Mouse (Mus musculus): ENCODE measurements at regions not wholly inside any gene's neighbourhood (a gene's known extent, or its start where the extent isn't known, plus 50 kb on each side); places are given as distances from the start of the nearest gene placed in this dataset.

DNA sequence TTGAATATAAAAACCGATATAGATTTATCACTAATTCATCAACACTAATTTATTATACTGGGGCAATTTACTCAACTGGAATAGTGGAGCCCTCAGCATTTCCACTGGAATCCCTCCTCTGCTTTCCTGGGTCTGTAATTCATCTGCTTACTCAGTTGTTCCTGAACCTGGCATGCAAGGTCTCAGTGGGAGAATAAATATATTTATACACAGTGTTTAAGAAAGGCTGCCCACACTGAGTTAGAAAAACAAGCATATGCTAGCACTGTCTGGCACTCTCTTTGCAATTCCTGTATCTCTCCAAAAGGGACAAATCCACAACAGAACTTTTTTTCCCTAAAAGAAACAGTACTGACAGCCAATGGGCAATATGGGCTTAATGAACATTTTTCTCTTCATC, 100.1 kb upstream of the Gm10192 start:
- TF ChIP-seq POLR2A (IDR thresholded peaks at IDR 0.05; ENCODE audit: borderline replicate concordance, extremely low read depth, insufficient read depth, insufficient read length), result no peak
- H3K27ac ChIP-seq (replicated peaks; ENCODE audit: low read depth, low read length), result no peak overlapping the region
- no peaks in the 10 kb centered on the region for H3K27me3 ChIP-seq (ENCODE audit: control insufficient read depth, insufficient read depth, low read length)
- ATAC-seq (ENCODE audit: low FRiP score, low read depth) (no peak), DNase-seq (ENCODE audit: low spot score) (no peak)
- WGBS, result 96% methylated on average over 1 of the region's 1 CpGs
- H3K4me2 ChIP-seq (replicated peaks; ENCODE audit: low read depth, low read length, severe bottlenecking), result no peak overlapping the region
- H3K4me3 ChIP-seq (replicated peaks; ENCODE audit: low read length), result no peak overlapping the region
- no peaks in the 10 kb centered on the region for H3K36me3 ChIP-seq (ENCODE audit: control insufficient read depth, insufficient read depth, low read length)
- no peak overlapping the region for H3K9ac ChIP-seq (ENCODE audit: low read depth, low read length, severe bottlenecking)
- no peaks in the 10 kb centered on the region for H3K9me3 ChIP-seq (ENCODE audit: control insufficient read depth, low read length)
- H3K4me1 ChIP-seq (ENCODE audit: control insufficient read depth, insufficient read depth, low read length), result peaks cover 9% of the 10 kb centered on the region; the same call in 1 of the 2 replicates

DNA sequence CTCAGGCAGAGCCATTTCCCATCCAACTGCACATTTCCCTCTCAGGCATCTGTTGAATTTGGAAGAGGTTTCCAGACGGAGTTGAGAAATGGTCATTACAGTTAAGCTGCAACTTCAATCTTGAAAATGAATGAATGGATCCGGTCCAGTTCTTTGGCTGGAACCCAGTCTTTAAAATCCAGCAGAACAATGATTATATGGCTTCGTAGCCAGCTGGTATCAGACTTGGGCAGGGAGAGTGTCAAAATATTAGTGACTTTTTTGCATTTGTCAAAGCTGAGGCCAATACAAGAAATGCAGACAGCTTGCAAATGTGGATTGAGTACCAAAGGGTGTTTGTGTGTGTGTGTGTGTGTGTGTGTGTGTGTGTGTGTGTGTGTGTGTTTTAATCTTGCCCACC, 99.7 kb upstream of the Gm10192 start:
- peak; percentile 56 for DNase-seq (ENCODE audit: low spot score)
- no peak overlapping the region for H3K27ac ChIP-seq (replicated peaks; ENCODE audit: low read depth, low read length)
- 50% methylated on average over 3 of the region's 3 CpGs for WGBS

DNA sequence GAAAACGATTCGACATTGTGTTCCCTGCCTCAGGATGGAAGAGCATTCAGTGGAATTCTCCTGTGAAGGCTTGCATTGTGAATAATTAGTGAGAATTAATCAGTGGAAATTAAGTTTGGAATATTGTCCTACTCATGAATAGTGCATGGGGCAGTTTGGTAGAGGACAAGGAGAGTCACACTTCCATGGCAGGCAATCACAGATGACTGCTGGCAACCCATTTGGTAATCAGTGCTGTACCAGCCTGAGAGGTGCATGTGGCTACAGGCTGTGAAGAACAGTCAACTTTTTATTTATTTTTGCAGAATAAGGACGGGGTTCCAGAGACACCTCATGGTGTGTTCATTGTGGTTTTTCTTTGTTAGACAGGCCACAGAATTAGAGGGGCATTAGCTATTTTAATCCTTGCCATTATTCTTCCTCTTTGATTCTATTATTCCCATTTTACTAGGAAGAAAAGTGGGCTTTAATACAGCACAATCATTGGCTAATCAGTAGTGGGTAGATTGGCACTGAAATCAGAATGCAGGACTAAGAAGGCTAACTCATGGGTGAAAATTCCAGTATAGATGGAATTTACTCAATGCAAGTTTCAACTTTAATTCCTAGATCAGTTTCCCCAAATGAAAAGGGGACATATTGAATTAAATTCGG, 98.3 kb upstream of the Gm10192 start:
- TF ChIP-seq POLR2A (IDR thresholded peaks at IDR 0.05; ENCODE audit: borderline replicate concordance, extremely low read depth, insufficient read depth, insufficient read length), result no peak
- DNase-seq (ENCODE audit: low spot score) (no peak), ATAC-seq (ENCODE audit: low FRiP score, low read depth) (no peak)
- no peaks in the 10 kb centered on the region for H3K27me3 ChIP-seq (ENCODE audit: control insufficient read depth, insufficient read depth, low read length)
- no peaks in the 10 kb centered on the region for H3K9me3 ChIP-seq (ENCODE audit: control insufficient read depth, low read length)
- no peak overlapping the region for H3K4me2 ChIP-seq (replicated peaks; ENCODE audit: low read depth, low read length, severe bottlenecking)
- H3K4me3 ChIP-seq (replicated peaks; ENCODE audit: low read length), result no peak overlapping the region
- 82% methylated on average over 4 of the region's 4 CpGs for WGBS
- no peaks in the 10 kb centered on the region for H3K36me3 ChIP-seq (ENCODE audit: control insufficient read depth, insufficient read depth, low read length)
- H3K9ac ChIP-seq (ENCODE audit: low read depth, low read length, severe bottlenecking), result no peak overlapping the region
- H3K27ac ChIP-seq (replicated peaks; ENCODE audit: low read depth, low read length), result no peak overlapping the region
- peaks cover 9% of the 10 kb centered on the region; the same call in 1 of the 2 replicates for H3K4me1 ChIP-seq (ENCODE audit: control insufficient read depth, insufficient read depth, low read length)

More for the DNA sequence above, 99.7 kb upstream of the Gm10192 start:
- TF ChIP-seq POLR2A (IDR thresholded peaks at IDR 0.05; ENCODE audit: borderline replicate concordance, extremely low read depth, insufficient read depth, insufficient read length), result no peak
- Histone ChIP-seq H3K4me3 (replicated peaks; ENCODE audit: low read length) (no peak overlapping the region), H3K4me1 (ENCODE audit: control insufficient read depth, insufficient read depth, low read length) (peaks cover 9% of the 10 kb centered on the region; the same call in 1 of the 2 replicates), H3K27me3 (ENCODE audit: control insufficient read depth, insufficient read depth, low read length) (no peaks in the 10 kb centered on the region), H3K9ac (ENCODE audit: low read depth, low read length, severe bottlenecking) (no peak overlapping the region), H3K4me2 (replicated peaks; ENCODE audit: low read depth, low read length, severe bottlenecking) (no peak overlapping the region), H3K36me3 (ENCODE audit: control insufficient read depth, insufficient read depth, low read length) (no peaks in the 10 kb centered on the region), H3K9me3 (ENCODE audit: control insufficient read depth, low read length) (no peaks in the 10 kb centered on the region)
- no peak for ATAC-seq (ENCODE audit: low FRiP score, low read depth)

DNA sequence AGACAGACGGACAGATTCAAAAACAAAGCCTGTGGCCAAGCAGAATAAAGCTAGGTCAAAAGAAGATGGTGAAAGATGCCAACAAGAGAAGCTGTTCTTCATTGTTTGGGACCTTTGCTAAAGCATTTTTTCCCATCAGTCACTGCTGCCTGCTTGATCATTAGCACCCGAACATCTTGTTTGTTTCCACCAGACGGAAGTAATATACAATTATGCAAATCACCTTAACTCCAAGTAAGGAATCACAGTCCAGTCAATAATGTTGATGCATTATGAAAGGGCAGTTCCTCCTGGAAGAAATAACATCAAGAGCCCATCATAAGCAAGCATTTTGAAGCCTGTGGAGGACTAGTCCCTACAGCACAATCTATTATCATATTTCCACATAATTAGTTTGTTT, 97.7 kb upstream of the Gm10192 start:
- no peak overlapping the region for H3K9ac ChIP-seq (ENCODE audit: low read depth, low read length, severe bottlenecking)
- DNase-seq (ENCODE audit: low spot score), result no peak
- 74% methylated on average over 3 of the region's 3 CpGs for WGBS
- H3K4me1 ChIP-seq (ENCODE audit: control insufficient read depth, insufficient read depth, low read length), result peaks cover 9% of the 10 kb centered on the region; the same call in 1 of the 2 replicates
- no peak for TF ChIP-seq POLR2A (IDR thresholded peaks at IDR 0.05; ENCODE audit: borderline replicate concordance, extremely low read depth, insufficient read depth, insufficient read length)
- H3K4me2 ChIP-seq (replicated peaks; ENCODE audit: low read depth, low read length, severe bottlenecking), result no peak overlapping the region
- H3K4me3 ChIP-seq (replicated peaks; ENCODE audit: low read length), result no peak overlapping the region
- no peak for ATAC-seq (ENCODE audit: low FRiP score, low read depth)
- no peaks in the 10 kb centered on the region for H3K9me3 ChIP-seq (ENCODE audit: control insufficient read depth, low read length)
- H3K27ac ChIP-seq (replicated peaks; ENCODE audit: low read depth, low read length), result no peak overlapping the region
- no peaks in the 10 kb centered on the region for H3K27me3 ChIP-seq (ENCODE audit: control insufficient read depth, insufficient read depth, low read length)
- no peaks in the 10 kb centered on the region for H3K36me3 ChIP-seq (ENCODE audit: control insufficient read depth, insufficient read depth, low read length)

DNA sequence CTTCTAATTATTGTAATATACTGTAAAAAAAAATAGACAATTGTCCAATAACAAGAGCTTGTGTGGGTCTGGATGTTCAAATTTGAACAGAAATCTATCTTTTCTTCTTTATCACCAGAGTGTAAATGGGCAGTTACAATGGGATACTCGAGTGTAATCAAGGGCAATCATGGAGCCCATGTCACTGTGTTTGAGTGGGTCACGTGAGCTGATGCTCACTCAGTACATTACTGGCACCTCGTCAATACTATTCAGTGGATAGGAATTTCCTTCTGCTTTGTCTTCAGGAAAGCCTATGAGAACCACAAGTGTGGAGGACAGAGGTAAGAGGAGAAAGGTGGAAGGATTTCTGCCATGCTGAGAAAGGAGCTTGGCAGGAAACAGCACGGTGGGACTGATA, 54.0 kb upstream of the Gm10192 start:
- 62% methylated on average over 4 of the region's 4 CpGs for WGBS
- no peak for TF ChIP-seq POLR2A (IDR thresholded peaks at IDR 0.05; ENCODE audit: borderline replicate concordance, extremely low read depth, insufficient read depth, insufficient read length)

More for the DNA sequence above, 54.0 kb upstream of the Gm10192 start:
- 0 out of 2 replicates have a peak, but pooled peaks cover 4% of the 10 kb centered on the region for H3K9me3 ChIP-seq (ENCODE audit: control insufficient read depth, low read length)
- no peak overlapping the region for H3K9ac ChIP-seq (ENCODE audit: low read depth, low read length, severe bottlenecking)
- H3K36me3 ChIP-seq (ENCODE audit: control insufficient read depth, insufficient read depth, low read length), result no peaks in the 10 kb centered on the region
- DNase-seq (ENCODE audit: low spot score), result no peak
- no peak for ATAC-seq (ENCODE audit: low FRiP score, low read depth)
- H3K4me1 ChIP-seq (ENCODE audit: control insufficient read depth, insufficient read depth, low read length), result no peaks in the 10 kb centered on the region
- no peaks in the 10 kb centered on the region for H3K27me3 ChIP-seq (ENCODE audit: control insufficient read depth, insufficient read depth, low read length)
- H3K4me3 ChIP-seq (replicated peaks; ENCODE audit: low read length), result no peak overlapping the region
- H3K4me2 ChIP-seq (replicated peaks; ENCODE audit: low read depth, low read length, severe bottlenecking), result no peak overlapping the region
- no peak overlapping the region for H3K27ac ChIP-seq (replicated peaks; ENCODE audit: low read depth, low read length)
